Mouse (Mus musculus): ENCODE measurements at regions not wholly inside any gene's neighbourhood (a gene's known extent, or its start where the extent isn't known, plus 50 kb on each side); places are given as distances from the start of the nearest gene placed in this dataset.
"Not testable (repeated sequence)": the region's sequence is repeated elsewhere in the genome, so short reads cannot be mapped to it uniquely, and the experiment has no call there.

DNA sequence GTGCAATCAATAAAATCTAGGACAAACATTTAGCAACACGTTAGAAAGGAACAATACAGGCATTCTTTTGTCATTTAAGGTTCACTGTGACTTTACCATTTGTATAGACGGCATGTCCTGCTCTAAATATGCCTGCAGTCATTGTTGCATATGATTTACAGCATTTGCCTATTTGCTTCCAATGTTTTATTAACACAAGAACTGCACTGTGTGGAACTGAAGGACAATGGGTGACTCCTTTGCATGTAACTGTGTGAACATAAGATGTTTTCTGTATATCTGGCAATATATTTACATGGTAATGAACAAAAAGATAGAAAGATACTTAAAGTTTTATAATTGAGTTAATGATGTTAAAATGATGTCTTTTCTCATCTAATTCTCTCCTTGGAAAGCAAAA, 57.1 kb downstream of the Pou4f1 start:
- no peak for DNase-seq

DNA sequence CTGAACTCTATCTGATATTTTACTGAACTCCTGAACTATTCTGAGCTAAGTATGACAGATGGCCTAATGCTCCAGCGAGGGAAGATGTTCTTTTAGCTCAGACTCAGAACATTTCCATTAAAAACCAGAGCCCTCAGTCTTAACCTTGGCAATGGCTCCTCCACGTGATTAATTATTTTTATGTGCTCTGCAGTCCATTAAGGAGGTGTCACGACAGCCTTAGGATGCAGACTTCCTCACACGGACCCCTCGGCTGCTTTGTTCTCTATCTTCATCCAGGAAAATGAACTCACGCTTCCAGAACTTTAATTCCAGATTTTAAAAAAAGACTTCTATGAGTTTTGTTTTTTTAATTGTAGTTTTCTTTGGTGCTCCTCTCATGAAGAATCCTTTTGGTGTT, 57.5 kb downstream of the Pou4f1 start:
- no peak for DNase-seq

DNA sequence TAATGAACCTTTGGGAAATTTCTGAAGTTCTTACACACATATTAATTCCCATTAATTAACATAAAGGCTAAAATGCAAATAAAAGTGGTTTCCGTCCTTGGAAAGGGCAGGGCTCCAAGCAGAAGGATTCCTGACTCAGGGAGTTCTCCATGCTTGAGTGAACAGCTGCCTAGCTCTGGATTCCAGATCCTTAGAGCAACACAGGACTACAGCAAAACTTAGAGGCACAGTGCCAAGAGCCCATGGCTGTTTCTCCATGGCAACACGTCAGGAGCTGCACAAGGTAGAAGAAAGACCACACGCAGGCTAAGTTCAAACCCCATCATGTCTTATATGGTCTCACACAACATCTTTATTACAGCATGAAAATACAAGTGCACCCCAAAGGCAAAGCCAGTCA, 61.7 kb downstream of the Pou4f1 start:
- DNase-seq: no peak

DNA sequence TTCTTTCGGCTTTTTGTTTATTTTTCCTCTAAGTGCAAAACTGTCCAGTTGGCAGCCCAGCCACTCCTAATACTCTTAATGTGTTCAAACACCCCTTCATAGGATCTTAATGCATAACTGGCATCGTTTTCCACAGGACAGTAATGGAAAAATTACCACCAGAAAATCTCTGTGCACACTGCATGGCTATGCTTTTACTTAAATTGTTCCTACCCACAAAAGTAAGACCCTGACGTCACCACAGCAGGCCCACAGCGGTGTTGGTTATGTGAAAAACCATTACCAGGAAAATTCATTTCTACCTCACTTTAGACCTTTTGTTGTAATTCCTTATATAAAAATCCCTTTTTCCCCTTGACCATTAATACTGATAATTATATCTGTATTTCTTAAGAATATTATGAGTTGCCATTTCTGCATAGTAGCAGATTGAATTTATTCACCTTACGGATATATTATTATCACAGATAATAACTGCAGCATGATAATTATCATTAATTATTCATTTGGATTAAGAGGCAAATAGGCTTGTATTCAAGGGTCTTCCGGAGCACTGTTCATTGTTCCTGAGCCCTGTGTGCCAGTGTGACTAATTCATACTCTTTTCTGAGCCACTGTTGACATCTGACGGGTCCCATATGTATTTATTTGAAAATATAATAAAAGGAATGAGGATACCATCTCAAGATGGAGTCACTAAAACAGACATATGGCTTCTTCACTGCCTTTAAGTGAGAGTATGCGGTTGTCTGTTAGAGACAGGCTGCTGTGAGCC, 78.3 kb downstream of the Pou4f1 start:
- DNase-seq: no peak

DNA sequence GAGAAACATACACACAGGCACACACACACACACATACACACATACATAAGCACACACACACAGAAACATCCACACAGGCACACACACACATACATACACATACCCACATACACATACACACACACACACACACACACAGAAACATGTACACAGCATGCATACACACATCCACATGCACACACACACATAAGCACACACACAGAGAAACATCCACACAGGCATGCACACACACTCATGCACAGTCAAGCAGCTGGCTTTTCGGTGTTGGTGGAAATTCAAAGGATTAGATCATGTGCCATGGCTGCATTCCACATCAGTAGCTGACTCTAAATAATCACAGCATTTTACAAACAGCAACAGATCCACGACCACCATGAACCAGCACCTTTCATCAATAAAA, 78.9 kb downstream of the Pou4f1 start:
- DNase-seq: no peak

DNA sequence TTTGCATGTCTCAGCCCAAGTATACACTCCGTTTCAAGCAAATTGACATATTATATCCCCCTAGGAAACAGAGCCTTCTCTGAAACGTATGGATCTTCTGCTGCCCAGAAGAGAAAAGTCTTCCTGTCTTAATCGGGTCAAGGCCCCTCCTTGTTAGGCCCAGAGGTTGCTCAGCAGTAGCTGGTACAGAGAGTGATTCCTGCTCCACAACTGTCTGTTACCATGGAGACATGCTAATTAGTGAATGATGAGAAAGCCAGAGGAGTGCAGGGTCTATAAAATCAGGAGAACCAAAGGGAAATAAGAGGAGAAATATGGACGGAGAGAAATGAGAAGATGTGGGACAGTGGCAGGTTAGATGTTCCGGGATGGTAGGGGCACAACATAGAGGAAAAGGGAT, 86.8 kb downstream of the Pou4f1 start:
- no peak for DNase-seq

DNA sequence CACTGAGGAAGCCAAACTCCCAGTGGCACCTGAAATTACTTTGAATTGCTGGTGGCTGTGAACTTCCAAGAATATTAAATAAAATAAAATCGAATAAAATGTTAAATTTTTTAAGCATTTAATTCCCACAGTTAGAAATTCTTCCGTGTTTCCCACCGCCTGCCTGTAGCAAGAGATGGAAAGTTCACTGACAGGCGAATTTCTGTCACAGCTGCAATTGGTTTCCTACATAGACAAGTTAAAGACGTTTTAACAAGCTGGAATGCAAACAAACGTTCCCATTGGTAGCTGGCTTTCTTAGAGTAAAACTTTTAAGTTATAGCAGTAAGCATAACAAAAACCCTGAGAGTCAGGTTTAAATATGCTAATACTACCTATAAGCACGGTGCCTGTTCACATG, 95.0 kb downstream of the Pou4f1 start:
- DNase-seq: no peak

DNA sequence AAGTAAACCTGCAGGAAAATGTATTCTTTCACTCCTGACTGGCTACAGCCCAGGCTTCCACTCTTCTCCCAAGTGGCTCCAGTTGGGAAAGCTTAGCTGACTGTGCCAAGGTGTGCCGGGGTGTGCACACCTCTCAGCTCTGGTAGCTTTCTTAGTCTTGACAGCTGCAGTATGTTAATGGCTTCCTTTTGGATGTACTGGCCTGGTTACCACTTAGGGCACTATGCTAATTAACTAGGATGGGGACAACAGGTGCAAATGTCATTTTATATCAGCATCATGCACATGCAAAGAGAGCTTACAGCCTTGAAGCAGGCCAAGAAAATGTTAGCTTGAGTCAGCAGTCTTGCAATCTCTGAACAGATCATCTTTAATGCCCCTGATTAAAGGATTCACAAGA, 111.2 kb downstream of the Pou4f1 start:
- no peak for DNase-seq

DNA sequence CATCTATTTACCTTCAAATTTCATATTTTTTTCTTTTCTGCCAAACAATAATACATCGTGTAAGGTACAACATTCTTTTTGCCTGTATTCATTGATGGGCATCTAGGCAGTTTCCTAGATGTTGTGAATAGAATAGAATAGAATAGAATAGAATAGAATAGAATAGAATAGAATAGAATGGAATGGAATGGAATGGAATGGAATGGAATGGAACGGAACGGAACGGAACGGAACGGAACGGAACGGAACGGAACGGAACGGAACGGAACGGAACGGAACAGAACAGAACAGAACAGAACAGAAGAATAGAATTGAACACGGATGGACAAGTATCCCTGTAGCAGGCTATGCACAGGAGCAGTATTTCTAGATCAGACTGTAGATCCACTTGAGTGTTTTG, 131.0 kb downstream of the Pou4f1 start:
- not testable (repeated sequence) for DNase-seq

DNA sequence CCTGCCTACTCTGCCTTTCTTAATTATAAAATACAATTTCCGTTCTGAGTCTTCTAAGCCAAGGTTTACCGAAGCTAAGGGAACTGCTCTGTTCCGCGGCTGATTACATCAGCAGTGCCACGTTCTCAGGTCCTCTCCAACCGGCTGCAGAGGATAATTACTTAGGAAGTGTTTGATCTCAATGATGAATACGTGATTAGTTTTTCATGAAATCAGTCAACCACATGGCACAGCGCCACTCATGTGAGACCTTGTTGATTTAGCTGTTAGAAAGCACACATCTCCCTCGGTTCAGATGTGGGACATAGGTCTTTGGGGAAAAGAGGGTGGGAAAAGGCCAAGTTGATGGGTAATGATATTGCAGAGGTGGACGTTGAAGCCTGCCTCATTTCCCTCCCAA, 141.7 kb downstream of the Pou4f1 start:
- no peak for DNase-seq

DNA sequence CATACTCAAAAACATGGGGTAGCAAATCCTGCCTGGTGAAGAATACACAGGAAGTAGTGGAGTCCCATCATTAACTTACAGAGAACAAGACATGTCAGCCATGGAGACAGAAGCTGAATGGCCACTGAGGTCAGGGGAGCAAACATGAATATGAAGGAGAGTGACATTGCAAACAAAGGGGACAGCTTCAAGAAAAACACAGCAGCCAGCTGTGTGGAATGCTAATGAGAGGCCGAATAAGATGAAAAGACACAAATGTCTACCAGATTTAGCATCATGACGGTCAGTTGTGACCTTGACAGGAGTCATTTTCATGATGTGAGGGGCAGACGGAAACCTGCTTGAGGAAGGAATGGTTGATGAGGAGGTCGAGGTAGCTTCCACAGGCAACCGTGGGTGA, 167.7 kb downstream of the Pou4f1 start:
- no peak for DNase-seq

DNA sequence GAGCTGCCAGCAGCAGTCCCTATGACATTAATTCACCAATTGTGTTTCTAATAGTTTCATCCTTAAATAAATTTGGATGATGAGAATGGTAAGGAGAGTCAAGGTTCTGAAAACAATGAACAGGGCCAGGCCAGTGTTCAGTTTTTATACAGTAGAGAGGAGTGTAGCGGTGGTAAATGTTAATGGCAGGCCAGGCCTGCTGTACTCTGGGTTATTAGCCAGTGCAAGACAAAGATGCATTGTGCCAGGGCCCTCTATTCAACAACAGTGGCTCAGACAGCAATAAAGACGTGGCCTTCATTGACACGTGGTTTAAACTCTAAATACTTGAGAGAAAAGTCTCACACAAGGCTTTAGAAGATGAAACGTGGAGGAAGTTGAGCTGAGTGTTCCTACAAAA, 169.5 kb downstream of the Pou4f1 start:
- DNase-seq: no peak

DNA sequence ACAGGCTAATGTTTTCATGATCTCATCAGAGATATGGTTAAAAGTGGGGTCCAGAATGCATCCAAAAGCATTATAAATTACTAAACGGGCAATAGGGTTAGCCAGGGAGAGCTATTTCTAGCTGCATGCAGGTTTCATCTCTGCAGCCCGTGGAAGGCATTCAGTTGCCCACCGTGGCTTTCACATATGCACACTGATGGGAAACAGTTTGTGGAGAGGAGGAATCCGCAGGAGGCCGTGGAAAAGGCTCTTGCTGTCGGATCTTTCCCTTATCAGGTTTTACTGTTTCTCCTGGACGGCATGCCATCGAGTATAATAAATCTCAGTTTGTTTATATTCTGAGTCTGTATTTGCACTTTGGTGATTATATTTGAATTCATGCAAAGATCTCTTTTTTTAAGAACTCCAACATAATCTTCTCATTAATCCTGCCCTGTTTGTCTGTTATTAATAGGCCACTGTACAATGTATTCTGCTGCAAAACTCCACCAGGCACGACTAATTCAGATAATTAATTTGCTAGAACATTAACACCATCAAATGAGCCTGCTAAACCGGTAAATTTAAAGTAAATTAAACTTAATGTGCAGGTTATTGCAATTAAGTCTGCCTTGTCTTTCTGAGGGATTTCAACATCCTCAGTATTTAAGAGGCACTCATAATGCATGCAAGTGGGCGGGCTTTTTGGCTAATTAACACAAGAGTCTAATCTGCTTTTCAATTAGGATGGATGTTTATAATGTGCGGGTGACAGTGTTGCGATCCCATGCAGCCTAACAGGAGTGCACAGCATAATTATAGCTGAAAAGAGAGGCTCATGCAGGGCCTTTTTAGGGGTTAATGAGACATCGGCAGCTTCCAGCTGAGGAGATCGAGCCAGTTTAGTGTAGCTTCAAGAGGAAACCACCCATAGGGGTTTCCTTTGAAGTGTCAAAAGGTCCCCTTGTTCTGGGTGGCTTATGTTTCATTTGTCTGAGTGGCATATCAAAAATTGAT, 170.2 kb downstream of the Pou4f1 start:
- no peak for DNase-seq

DNA sequence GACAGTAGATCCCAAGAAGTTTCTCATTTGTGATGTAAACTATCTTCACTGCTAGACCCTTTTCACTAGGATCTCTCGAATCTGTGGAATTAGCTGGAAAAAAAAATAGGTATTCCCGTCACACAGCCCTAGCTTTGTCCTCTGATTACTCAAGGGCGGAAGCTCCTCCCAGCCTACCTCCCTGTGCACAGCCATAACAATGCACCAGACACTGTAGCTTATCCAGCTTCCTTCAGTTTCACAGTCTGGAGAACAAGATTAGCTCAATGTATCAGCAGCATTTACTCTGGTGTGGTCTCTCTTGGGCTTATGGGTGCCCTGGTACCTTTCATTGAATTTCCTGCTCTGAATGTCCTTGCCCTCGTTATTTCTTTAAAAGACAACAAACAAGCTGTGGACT, 174.0 kb downstream of the Pou4f1 start:
- no peak for DNase-seq

DNA sequence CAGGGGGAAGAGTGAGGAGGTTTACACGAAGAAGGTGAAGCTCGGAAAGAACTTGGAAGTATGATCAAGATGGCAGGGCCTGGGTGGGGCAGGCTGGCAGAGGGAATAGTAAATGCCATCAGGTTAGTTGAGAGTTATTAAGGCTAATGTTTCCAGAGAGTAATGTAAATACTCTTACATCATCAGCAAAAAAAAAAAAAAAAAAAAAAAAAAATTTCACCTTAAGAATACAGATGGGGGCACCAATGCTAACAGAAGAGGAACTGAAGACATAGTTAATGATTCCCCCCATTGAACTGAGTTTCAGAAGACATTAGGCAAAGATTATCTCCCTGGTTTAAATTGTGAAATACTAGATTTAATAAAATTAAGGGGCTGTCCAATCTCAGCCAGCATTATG, 174.7 kb downstream of the Pou4f1 start:
- DNase-seq: no peak

DNA sequence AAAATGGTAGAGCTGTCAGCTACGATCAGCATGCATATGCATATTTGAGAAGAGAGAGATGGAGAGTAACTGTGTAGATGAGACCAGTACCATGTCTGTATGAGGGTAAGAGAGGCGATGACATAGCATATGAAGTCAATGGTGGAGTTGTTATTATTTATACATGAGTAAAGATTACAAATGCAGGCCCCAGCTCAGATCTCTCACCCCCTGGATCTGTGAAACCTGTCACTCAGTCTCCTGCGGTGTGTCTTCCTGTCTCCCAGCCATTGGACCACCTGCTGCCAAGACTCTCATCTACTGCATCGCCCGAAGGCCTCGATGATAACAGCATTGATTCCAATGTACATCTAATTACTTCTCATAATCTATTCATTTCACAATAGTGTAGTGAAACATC, 187.4 kb downstream of the Pou4f1 start:
- DNase-seq: no peak

DNA sequence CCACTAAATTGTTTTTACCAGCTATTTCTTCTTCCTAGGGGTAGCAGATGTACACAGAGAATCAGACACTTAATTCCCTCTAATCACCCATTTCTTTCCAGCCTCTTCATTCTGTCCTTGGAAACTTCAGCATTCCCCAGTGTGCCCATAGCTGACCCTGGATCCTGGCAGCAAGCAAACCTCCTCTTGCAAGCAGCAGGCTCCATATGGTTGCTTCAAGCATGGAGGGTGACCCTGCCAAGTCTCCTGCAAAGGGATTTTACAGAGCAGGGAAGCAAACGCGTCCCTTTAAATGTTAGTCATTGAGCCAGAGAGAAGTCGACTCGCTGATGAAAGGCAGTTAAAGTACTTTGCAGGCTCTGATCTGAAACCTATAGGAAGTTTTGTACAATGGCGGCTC, 187.9 kb downstream of the Pou4f1 start:
- no peak for DNase-seq

DNA sequence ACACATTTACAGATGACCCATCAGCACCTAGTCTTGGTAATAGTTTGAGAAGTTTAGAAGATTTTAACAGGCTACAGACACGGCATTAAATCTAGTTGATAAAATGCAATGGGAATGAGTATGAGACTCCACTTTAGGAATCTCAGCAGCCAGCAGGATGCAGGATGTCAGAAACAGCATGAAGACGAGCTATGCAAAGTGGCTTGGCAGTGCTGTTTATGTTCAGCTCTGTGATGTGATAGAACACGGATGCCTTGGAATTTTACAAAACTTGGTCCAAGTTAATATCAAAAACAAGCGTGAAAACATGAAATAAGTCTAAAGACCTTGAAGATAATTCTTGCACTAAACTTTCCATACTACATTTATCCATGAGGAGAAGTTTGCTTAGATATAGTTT, 193.0 kb downstream of the Pou4f1 start:
- no peak for DNase-seq

DNA sequence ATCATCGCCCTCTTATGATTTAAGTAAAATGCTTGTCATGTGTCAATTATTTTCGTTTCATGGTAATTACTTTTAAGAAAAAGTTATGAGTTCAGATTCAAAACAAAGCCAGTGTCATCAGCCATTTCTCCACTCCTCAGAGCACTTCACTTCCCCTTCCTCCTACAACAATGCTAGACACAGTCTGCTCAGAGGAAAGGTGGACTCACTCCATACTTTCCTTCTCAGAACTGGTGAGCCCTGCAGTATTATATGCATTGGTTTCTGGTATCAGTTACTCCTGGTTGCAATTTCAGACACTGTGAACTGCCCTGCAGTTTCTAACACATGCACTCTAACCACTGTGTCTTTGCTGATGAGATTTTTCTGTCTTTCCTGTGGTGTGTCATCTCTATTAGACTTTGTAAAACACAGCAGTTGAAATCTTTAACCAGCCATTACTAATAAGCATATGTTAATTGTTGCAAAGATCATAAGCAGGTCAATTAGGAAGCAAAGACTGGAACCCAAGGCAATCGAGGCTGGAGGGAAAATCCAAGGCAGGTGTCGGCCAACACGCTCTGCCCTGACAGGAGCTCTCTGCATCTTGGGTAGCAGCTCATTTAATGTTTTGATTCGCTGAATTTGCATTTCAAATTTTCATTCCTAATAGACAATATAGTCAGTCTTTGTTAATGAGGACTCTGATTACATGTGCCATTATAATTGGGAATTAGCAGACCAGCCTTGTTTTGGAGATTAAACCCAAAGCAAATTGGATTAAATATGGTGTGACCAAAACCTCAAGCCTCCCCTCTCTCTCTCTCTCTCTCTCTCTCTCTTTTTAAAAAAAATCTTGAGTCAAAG, 202.7 kb downstream of the Pou4f1 start:
- no peak for DNase-seq

DNA sequence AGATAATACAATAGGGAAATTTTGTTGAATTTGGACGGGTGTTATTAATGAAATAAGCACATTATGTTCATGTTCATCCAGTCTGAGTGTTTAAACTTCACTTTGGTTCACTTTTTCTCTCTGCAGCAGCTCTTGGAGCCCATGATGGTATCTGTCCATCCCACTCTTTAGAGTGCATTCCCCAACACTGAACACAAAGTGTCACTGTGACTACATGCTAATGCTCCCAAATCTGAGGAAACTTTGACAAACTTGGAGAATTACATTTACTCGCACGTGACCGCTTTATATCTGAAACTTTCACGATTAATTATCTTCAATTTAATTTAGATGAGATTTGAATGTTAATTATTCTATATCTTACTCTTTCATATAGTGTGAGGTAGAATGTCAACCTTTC, 250.8 kb downstream of the Pou4f1 start:
- DNase-seq: no peak

DNA sequence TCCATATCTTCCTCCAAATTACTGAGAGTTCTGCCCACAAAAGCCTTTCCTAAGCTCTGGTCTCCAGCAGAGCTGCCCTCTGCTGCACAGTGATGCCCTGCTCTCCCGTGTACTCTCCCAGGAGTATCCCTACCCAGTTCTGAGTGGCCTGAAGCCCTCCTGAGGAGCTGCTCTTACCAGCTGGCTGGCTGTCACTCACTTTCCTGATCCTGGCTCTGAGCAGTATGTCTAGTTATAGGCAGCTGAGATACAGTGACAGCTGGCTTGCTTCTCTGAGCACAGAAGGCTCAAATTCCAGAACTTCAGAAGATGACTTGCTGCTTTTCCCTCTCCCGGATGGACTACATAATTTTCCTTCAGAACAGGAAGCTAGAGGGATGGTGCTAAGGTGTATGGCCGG, 257.1 kb downstream of the Pou4f1 start:
- DNase-seq: no peak

DNA sequence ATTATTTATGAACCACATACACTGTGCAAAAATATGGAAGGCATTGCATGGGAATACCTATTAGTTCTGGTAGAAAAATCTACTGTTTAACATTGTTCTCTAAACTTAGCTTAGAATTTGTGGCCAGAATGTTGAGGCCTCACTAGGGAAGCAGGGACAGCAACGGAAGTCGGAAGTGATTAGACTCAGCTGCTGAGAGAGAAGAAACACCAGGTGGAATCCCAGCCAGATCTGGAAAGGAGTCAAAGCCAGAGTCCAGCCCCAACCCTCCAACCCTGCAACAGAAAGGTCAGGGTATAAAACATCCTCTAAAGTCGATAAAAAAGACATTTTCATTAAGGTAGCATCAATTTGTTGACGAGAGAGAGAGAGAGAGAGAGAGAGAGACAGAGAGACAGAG, 258.9 kb downstream of the Pou4f1 start:
- DNase-seq: peak; percentile 1 to 2

All from heart, adult 18-20 months (tissue).